Mouse (Mus musculus): ENCODE data around the gene Rnf128. TPM values are rescaled to one million over a fixed set of nuclear protein-coding genes. Genes with fewer than 3 reads are reported as not detected.
"Not testable (repeated sequence)": the region's sequence is repeated elsewhere in the genome, so short reads cannot be mapped to it uniquely, and the experiment has no call there.

Rnf128 gene
- polyA plus RNA-seq (2017; shearing (Covaris generic)) = under 1 TPM; 0.41 to 0.46 TPM

GRCm38 (mm10) chrX:139562925-139563461, at the start of gene Rnf128:
Rnf128 (plus strand) TSS chrX:139563316.
- no peak for ATAC-seq

- no peak for ATAC-seq
Measured at GRCm38 (mm10) chrX:139516156-139516555, 47.0 kb upstream of the Rnf128 start.

GRCm38 (mm10) chrX:139519251-139519650, 43.9 kb upstream of the Rnf128 start:
- no peak for ATAC-seq

DNA sequence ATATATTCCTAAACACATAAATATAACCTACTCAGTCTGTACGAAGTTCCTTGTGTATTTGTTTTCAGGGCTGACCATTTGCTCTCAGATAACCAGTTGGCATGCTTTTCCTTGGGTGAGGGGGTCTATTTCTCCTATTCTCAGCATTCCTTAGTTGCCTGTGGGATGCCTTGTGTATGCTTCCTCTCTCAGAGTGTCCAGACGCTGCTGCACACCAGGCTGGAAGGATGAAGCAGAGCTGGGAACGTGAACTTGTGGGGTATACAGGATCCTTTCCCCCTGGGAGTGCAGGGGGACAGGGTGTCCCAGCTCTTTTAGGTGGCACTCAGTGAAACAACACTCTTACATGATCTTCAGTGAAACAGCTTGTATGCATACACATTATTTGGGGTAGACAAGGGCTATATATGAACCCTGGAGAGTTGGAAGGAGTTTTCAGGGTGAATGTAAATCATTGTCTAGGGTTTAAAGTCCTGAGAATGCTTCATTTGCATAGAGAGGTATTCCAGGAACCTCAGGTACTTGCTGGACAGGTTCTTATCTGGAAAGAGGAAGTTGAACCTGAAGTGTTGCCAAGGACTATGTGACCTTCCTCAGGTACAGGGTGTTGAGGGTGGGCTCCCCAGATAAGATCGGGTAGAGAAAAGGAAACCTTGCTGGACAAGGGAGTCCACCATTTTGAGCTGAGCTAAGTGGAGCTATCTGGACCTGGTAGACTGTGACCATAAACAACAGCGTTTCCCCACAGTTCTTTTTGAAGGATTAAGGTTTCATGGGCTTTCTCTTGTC, 38.6 kb upstream of the Rnf128 start:
- no peak for ATAC-seq

DNA sequence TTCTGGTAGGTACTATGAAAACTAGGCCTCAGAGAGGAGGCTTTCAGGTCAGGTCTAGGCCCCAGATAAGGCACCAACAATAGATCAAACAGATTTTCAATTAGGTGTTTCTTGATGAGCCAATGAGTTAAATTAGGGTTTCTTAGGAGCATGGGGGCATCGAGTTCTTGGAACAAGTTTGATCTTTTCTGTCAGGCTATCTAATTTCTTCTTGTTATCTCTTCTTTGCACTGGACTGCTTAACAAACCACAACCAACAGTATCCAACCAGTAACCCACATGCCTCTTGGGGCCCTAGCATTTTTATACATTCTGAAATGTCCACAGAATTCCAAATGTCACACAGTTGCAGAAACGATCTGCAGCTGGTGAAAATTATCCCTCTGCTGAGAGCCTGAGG, 37.4 kb upstream of the Rnf128 start:
- no peak for ATAC-seq

GRCm38 (mm10) chrX:139526984-139527383, 36.1 kb upstream of the Rnf128 start:
- no peak for ATAC-seq

- no peak for ATAC-seq
Measured at GRCm38 (mm10) chrX:139529678-139530077, 33.4 kb upstream of the Rnf128 start.

DNA sequence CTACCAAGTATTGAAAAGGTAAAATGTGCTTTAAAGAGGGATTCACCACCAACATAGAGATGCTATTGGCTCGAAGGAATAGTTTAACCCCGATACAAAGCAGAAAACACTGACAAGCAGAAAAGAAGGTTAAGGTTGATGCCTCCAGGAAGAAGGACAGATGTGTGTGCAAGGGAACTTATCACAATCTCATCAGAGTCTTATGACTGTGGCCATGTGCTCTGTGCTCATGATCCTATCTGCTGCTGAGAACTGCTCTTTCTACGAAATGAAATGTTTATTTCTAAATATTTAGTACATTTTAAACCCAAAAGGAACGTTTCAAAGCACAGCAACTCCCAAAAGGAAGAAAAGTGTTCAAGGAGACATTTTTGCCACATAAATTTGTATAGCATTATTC, 30.8 kb upstream of the Rnf128 start:
- no peak for ATAC-seq

GRCm38 (mm10) chrX:139537641-139538397, 25.3 kb upstream of the Rnf128 start:
- ATAC-seq = no peak

GRCm38 (mm10) chrX:139543726-139544125, 19.4 kb upstream of the Rnf128 start:
- ATAC-seq = no peak

DNA sequence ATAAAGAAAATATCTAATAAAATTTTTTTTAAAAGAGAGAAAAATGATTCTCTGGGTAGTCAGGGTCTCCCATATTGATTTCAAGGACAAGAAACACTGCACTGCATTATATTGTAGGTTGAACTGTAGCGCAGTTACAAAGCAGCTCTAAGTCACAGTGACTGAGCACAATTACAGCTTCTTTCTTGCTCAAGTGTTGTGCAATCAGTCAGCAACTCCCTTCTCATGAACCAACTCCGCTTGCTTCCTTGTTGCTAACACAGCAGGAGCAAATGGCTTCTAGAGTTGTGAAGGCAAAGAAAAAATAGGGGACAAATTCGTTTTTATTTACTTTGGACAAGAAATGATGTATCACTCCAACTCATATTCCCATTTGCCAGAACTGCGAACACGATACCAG, 12.7 kb upstream of the Rnf128 start:
- ATAC-seq = no peak

- ATAC-seq = no peak
Measured at GRCm38 (mm10) chrX:139552090-139552489, 11.0 kb upstream of the Rnf128 start.

- ATAC-seq = no peak
Measured at GRCm38 (mm10) chrX:139562255-139562924, 726 bp upstream of the Rnf128 start.

GRCm38 (mm10) chrX:139570054-139570453, 6.9 kb downstream of the Rnf128 start:
- ATAC-seq = no peak

DNA sequence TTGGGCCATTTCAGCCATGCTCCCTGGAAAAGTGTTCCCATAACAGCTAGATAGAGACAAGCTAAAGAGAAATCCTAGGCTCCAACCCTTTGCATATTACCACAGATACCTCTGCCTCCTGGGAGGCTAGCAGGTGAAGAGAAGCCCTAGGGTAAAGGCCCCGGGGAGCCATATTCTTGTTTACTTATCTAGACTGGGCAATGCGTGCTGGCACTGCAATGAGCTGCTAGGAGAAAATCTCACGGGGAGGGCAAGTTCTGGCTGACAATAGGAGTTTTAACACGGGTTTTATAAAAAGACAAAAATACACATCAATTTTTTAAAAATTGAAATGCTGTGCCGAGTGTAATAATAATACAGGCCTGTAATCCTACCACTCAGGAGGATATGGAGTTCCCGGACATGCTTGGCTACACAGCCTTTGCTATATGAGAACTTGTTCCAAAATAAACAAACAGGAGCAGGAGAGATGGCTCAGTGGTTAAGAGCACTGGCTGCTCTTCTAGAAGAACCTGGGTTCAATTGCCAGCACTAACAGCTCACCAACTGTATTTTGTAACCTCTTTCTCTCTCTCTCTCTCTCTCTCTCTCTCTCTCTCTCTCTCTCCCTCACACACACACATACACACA, 15.6 kb downstream of the Rnf128 start:
- no peak for ATAC-seq

GRCm38 (mm10) chrX:139583616-139584015, 20.5 kb downstream of the Rnf128 start:
- ATAC-seq = no peak

DNA sequence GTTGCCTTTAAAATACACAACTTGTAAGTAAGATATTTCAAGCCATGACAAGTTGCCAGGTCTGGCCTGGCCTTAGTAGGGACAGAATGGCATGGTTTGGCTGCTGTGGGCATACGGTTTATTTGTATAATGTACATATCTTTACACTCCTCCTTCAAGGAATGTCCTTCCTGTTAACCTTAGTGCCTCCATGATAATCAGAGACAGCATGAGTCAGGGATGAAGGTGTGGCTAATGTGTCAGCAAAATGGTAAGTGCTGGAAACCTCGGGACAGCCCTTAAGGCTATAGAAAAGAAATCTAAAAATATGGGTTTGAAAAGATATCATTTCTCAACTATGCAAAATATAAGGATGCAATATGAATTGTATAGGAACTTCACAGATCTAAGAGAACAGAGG, 23.6 kb downstream of the Rnf128 start:
- not testable (repeated sequence) for ATAC-seq

GRCm38 (mm10) chrX:139596404-139596803, 33.3 kb downstream of the Rnf128 start:
- no peak for ATAC-seq

DNA sequence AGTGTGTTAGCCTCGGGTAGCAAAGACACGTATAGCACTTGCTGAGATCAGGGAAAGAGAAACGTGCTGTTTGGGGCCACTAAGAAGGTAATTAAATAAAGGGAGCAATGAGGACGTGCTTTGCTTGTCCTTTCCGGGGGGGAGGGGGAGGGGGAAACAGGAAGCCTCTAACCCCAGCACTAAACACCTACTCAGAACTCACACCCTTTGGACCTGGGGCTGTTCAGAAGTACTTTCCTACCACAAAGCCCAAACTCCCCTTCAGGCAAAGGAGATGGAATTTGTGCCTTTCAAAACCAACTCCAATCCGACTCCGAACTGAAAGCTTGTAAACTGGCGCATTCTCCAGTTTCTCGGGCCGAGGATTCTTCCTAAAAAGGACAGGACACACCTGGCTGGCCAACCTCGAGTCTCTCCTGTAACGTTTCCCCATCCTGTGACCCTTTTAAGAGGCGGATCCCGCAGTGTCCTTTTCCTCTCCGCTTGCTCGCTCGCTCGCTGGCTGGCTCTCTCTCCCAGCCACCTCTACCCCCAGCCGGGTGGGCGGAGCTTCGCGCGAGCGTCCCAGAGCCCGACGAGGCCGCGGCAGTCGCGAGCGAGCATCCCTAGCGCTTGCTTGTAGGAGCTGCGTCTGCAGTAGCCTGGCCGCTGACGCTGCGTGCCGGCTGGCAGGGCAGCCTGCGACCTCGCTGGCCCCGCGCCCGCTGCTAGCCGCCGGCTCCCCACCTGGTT, 47.1 kb downstream of the Rnf128 start:
- peak; percentile 91 for ATAC-seq

GRCm38 (mm10) chrX:139610765-139611300, 47.7 kb downstream of the Rnf128 start:
- peak; percentile 37 for ATAC-seq

DNA sequence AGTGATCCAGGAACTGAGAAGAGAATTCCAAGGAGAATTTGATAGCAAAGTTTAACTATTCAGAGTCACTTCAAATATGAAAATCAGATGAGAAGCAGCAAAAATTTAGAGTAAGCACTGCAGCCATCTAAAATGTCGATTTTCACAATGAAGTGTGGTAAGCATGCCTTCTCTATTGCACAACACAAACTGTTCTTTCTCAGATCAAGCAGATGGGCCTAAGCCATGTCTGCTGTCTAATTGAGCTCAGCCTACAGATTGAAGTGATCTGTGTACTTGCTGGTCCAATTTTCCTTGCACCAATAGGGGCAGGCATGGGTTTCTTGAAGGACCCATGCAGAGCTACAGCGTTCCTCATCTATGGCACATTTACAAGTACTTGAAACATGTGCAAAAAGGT, 51.6 kb downstream of the Rnf128 start:
- no peak for ATAC-seq

GRCm38 (mm10) chrX:139622071-139622470, 59.0 kb downstream of the Rnf128 start:
- no peak for ATAC-seq

All from activated CD4-positive, CD25-positive, alpha-beta regulatory T cell, adult 4 months (primary cell).